Mouse (Mus musculus): ENCODE results near the gene Cct7.

Cct7 gene

DNA sequence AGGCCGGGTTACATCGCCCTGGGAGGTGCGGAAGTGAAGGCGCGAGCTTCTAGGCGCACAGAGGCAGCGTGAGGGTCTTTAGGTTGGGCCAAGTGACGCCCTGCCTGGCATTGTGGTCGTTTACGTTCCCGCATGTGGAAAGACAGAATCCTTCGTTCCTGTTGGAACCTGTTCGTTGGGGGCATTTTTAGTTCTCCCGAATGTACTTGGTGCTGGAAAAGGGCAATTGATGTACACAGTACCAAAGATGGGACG, 1.0 kb downstream of the Cct7 start:
- DNase-seq (ENCODE audit: low spot score): no peak

DNA sequence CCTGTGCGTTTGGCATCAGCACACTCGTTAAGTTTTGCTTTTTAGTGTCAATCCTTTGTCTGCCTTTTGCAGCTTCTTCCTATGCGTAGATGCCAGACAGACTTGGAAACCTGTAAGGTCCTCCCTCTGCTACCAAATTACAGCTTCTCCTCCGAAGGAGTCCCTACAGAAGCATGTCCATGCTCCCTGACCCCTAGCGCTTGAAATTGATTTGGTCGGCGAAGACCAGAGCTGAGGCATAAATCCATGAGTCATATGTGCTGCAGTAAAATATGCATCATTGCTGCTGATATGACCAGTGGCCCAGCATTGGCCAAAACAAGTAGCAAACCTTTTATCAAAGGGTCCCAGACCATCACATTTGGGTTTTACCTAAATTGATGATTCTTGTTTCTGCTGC, 1.5 kb downstream of the Cct7 start:
- no peak for DNase-seq (ENCODE audit: low spot score)

DNA sequence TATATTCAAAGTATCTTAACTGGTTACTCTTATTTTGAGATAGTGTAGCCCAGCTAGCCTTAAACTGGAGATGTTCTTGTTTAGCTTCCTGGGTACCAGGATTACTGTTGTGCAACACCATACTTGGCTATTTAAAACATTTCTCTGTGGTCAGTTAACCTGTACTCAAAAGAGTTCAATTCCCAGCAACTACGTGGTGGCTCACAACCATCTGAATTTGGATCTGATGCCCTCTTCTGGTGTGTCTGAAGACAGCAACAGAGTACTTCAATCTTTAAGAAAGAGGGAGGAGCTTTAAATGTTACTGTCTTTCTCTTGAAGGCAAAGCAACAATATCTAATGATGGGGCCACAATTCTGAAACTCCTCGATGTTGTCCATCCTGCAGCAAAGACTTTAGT, 8.3 kb downstream of the Cct7 start:
- no peak for DNase-seq (ENCODE audit: low spot score)

DNA sequence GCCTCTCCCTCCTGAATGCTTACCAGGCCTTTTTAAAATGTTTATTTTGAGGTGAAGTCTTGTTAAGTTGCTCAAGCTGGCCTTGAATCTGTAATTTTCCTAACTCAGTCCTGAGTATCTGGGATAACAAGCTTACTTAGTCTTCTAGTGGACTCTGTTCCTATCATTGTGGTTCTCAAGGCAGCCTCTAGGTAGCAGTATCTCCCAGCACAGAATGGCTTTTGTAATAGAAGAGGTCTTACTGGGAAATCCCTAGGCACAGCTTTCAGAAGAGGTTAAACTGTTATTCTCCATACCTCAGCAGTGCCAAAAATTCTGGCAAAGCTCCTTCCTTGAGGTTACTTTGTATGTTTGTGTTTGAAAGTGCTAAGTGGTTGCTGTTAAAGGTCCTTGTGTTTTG, 14.1 kb downstream of the Cct7 start:
- no peak for DNase-seq (ENCODE audit: low spot score)

DNA sequence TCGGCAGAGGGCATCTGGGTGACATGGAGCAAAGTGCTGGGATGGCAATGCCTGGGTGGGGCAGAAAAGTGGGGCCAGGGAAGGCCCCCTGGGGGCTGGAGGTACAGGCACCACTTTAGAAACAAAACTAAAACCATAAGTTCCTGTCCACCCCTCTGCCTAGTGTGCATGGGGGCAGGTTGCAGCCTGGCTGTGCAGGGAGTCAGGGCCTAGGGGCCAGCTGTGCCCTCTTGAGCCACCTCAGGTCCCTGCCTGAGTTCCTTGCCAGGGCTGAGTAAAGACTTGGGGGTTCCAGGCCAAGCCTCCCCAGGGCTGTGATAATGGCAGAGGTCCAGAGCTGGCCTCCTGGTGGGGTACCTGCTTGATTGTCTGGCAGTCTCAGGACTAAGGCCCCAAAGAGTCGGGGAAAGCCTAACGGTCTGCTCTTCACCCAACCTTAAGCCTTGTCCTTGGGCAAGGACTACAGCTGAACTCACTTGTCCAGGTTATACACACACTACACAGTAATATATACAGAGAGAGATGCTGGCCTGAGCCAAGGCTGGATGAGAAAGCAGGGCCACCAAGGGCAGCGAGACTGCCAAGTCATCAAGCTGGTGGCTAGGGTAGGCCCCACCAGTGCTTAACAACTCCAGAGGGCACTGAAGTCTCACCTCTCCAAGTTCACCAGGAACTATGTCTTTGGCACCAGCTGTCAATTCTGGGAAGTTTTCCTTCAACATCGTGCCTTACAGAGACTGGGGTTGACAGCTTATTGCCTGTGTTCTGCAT, 18.5 kb downstream of the Cct7 start:
- no peak for DNase-seq (ENCODE audit: low spot score)

DNA sequence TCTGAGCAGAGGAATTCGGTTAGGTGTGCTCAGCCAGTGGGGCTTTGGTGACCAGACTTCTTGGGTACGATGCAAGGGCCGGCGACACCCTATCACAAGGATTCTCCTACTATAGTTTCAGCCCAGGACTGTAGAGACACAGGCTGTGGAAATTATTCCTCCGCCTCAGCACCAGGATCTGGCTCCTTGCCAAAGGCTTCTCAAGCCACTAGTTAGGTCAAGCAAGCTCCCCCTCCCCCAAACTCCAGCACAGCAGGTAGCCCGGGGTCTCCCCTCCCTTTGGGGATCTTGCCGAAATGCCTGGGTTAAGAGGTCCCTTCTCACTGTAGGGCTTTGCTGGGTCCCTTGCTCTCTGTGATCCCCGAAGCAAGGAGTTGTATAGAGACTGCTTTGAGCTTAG, 20.6 kb downstream of the Cct7 start:
- no peak for DNase-seq (ENCODE audit: low spot score)

DNA sequence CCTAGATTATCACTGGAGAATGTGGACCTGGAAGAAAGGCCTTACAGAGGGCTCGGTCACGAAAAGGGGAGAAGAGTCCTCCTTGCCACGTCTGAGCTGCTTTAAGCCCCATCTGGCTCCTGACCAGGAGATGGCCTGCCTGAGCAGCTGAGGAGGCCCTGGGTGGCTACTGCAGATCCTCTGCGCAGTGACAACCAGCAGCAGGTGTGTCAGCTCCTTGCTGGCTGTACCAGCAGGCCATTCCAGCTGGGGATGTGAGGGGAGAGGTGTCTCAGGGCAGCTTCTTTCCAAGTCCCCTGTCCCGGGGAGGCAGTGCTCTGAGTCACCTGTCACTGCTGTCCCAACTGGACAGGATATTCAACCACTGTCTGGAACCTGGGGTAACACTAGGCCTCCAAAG, 21.2 kb downstream of the Cct7 start:
- no peak for DNase-seq (ENCODE audit: low spot score)

DNA sequence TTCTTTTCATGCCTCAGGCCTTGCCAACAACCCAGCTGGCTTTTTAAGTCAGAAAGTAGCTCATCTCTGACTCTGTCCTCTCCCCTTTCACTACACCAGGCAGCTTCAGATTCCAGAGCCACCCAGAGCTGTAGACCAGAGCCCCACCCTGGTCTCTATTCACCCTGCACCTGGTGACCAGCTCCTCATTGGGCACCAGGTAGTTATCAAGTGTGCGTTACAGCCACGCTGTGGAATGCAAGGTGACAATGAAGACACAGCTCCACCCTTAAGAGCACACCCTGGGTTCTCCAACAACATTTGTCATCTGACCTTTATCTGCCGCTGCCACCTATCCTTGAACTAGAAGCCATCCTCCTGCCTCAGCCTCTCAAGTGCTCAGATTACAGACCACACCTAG, 24.3 kb downstream of the Cct7 start:
- no peak for DNase-seq (ENCODE audit: low spot score)

DNA sequence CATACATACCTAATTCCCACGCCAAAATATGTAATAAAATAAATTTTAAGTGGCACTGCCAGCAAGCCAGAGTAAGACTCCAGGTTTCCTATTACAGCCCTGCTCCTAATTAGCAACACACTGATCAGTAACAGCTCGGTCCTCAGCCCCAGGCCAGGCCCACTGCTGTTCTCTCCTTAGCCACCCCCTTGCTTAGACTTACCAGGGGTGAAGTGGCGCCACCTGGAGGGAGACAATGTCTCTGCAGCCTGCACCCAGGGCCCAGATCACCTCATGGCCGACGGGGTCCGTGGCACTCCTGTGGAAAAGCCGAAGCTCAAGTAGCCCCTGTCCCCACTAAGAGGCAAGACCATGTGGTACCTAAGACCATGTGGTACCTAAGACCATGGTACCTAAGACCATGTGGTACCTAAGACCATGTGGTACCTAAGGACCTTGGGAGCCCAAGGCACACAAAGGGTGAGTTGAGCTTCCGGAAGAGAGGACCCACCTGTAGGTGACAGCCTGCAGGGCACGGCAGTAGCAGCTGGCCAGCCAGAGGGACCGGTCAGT, 26.1 kb downstream of the Cct7 start:
- DNase-seq (ENCODE audit: low spot score): peak; percentile 67

DNA sequence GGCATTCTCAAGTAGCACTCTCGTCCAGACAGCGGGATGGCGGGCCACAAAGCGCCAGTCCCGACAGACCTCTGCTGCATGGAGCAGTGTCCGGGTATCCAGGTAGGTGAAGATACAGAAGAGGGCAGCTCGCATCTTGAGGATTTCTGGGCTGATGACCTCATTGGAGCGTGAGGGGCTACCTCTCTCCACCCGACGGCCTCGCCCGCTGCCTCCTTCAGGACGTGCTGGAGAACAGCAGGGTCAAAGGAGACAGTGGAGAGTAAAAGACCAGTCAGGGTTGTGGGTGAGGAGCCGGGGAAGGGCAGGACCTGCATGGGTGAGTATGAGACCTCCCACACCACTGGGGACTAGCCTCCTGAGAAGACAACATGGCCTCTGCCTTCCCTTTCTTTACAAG, 27.1 kb downstream of the Cct7 start:
- no peak for DNase-seq (ENCODE audit: low spot score)

DNA sequence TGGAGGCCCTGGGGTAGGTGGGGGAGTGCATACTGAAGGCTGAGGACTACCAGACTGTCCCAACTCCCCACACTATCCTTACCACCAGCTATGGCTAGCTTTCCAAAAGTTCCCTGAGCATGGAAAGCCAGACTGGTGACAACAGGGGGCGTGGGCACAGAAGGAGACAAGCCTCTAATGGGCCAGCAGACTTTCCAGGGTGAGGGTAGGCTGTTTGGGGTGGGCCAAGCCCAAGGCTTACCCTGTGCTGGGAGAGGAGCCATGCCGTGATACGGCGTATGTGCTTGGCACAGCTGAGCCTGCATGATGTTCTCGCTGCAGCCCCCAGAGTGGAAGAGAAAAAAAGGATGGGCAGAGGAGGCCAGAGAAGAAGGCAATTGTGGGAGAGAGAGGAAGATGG, 28.7 kb downstream of the Cct7 start:
- no peak for DNase-seq (ENCODE audit: low spot score)

DNA sequence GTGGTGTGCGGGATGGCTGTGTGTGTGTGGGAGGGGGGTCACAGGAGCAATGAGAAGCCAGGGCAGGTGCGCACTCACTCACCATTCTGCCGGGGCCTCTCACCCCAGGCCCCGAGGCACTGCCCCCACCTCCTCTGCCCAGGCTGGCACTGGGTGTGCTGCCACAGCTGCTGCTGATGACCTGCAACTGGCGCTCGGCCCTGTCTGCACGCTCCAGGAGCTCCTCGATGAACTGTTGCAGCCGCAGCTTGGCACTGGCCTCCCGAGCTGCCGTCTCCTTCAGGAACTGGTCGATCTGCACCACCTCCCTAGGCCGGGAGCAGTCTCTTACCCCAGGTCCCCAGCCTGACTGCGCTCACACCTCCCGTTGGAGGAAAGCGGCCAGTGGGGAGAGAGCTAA, 29.4 kb downstream of the Cct7 start:
- DNase-seq (ENCODE audit: low spot score): no peak

DNA sequence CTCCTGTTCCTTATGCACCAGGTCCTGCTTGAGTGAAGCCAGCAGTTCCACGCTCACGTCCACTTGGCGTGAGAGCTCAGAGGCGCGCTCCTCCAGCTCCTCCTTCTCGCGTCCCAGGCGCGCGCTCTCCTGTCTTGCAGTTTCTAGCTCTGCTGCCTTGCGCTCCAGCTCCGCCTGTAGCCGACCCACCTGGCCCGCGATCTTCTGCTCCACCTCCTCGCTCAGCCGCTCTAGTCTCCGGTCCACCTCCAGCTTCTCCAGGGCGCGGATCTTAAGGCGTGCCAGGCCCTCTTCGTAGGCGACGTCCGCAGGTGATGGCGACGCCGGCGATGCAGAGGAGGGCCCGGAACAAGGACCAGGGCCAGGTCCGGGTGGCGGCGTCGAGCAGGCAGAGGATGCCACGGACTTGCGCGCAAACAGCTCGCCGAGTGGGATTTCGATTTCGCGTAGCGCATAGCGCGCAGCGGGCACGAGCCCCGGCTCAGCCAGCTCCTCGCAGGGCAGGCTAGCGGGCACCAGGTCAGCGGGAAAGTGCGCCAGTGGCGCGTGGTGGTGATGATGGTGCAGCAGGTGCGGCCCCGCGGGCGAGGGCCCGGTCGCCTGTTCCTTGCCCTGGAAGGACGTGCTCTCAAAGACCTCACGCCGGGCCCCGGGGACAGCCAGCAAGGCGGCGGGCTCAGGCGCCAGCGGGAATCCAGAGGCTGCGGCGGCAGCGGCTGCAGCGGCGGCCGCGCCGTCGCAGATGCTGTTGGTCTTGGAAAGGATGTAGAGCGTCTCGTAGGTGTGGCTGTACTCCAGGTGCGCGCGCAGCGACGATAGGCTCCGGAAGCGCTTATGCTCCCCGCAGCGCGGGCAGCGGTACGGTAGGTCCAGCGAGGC, 32.8 kb downstream of the Cct7 start:
- DNase-seq (ENCODE audit: low spot score): no peak

DNA sequence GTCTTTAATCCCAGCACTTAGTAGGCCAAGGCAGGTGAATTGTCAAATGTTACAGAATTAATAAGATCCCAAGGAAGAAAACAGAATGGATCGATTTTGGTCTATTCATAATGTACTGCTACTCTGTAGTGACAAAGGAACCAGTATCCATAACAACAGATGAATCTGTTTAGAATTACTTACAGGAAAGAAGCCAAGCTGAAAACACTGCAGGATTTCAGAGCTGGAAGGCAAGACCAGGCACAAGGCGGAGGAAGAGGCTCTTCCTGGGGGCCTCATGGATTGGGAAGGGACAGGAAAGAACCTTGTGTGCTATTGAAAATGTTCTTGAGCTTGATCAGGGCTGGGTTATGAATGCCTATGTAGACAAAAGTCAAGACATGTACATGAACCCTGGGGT, 34.4 kb downstream of the Cct7 start:
- no peak for DNase-seq (ENCODE audit: low spot score)

DNA sequence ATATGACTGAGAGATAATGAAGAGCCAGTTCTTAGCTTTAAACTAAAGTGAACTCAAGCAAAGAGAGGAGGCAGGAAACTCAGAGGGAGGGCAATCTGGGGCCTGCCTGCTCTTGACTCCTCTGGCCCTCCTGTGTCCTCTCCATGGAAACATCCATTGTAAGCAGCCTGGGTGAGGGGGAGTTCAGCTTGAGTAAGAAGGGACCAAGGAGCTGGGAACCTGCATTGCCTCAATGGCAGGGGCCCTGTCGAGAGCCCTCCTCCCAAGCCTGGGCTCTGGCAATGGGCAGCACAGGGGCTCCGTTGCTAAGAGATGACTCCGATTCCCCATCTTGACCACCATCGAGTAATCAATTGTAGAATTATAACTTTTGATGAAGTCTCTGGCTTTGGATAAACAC, 37.2 kb downstream of the Cct7 start:
- no peak for DNase-seq (ENCODE audit: low spot score)

DNA sequence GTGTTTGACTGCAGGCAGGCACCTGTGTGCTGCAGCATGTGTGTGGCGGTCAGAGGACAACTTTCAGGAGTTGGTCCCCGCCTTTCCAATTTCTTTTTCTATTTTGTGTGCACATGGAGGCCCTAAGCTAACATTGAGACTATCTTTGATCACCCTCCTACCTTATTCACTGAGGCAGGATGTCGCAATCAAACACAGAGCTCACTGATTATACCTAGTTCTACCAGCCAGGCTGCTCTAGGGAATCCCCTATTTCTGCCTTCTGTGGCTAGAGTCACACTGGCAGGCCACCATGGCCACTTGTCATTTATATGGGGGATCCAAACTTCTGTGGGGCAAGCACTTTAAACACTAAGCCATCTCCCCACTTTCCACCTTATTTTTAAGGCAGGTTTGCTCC, 38.4 kb downstream of the Cct7 start:
- no peak for DNase-seq (ENCODE audit: low spot score)

DNA sequence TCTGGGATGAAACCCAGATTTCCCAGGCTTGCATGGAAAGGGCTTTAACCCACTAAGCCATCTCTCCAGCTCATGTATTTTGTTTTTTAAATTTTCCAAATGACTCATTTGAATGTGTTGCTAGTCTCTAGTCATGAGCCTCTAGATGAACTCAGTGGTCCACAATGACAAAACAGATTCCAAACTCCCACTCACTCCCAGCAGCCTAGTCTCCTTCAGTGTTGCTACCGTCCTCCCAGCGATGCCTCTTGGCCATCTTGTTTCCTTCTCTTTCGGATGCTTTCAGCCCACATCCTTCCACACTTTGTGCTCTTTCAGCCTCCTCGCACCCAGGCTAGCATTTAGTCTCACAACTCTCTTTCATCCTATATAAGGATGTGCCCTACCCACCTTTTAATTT, 38.9 kb downstream of the Cct7 start:
- no peak for DNase-seq (ENCODE audit: low spot score)

DNA sequence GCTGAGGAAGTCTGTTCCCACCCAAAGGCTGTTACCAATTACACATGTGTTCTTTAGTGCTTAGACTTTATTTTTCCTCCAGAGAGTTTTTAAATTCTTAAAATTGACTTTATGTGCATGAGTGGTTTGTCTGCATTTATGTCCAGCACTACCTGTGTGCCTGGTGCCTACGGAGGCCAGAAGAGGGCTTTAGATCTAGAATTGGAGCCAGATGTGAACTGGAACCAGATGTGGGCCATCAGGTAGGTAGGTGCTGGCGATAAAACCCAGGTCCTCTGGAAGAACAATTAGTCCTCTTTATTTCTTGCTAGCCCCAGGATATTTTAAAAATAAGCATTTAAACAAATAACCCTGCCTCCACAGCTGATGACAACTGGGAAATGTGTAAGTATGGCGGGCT, 40.3 kb downstream of the Cct7 start:
- no peak for DNase-seq (ENCODE audit: low spot score)

DNA sequence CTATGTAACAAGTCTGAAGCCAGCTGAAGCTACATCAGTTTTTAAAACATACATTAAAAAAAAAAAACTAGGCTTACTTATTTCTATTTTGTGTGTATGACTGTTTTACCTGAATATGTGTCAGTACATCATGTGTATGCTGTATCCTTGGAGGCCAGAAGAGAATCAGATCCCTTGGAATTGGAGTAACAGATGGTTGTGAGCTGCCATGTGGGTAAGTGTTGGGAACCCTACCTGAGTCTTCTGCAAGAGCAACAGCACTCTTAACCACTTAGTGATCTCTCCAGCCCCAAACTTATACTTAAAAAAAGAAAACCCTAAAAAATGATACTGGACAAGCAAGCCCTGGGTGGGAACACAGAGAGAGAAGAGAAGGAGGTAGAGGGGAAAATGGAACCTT, 45.7 kb downstream of the Cct7 start:
- DNase-seq (ENCODE audit: low spot score): no peak

DNA sequence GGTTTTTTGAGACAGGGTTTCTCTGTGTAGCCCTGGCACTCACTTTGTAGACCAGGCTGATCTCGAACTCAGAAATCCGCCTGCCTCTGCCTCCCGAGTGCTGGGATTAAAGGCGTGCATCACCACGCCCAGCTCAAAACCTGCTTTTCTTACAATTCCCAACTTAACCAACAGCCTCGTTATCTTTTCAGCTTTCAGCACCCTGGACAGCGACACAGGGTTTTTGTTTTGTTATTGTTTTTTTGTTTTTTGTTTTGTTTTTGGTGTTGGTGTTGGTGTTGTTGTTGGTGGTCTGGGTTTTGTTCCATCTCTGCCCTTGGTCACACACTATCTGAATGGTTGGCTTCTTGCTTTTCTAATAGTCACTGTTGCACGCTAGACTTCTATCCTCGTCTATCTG, 46.8 kb downstream of the Cct7 start:
- DNase-seq (ENCODE audit: low spot score): peak; percentile 56

DNA sequence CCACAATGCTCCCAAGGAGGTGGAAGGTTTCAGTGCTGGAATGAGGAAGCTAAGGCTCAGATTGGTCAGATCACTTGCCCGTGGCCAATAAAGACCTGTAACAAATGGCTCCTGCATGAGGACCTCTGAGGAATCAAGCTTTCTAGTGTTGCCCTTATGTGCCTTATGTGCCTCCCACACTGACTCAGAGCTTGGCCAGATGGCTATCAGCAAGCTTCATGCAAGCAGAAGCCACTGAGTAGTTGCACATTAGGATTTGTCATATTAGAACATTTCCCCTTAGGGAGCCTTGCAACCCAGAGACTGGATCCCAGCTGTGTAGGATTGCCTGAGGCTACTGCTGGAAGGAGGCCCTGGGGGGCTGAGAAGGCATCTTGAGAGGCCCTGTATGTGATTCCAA, 49.1 kb downstream of the Cct7 start:
- no peak for DNase-seq (ENCODE audit: low spot score)

DNA sequence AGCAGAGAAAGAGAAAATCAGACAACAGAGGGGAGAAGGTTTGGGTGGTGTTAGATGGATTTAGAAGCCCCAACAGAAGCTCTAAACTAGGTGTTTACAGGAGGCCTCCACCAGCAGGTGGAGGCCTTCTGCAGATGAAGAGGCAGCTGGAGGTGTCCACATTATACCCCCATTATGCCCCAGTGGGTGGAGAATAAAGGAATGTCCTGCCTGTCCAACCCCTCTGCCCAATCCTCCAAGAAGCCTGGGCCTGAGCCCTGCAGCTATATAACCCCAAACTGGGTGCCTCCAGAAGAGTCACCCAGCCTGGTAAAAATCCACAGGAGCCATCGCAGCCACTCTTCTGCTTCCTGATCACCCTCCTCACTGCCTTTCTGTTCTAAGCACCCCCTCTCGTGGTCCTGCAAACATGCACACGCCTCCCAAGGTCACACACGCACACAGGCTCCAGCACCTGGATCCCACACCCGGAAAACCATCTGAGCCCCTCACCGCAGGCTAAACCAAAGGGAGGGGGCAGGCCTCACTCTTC, 50.3 kb downstream of the Cct7 start:
- DNase-seq (ENCODE audit: low spot score): no peak

All from testis, postnatal 10 days (tissue).